Mouse (Mus musculus): Measurements from ENCODE around the gene Srd5a1.

- TF ChIP-seq ZC3H11A (IDR thresholded peaks at IDR 0.05; ENCODE audit: low read depth, low read length) (no peak), CTCF (IDR thresholded peaks at IDR 0.05 in 2 of 3, conservative IDR thresholded peaks at IDR 0.05 in 1 of 3; ENCODE audit: control insufficient read depth in 1 of 3, insufficient read depth in 1 of 3, low read depth in 2 of 3, low read length in 3 of 3, poor library complexity in 1 of 3, severe bottlenecking in 1 of 3) (no peak)
Measured at GRCm38 (mm10) chr13:69576676-69577075, 34.6 kb downstream of the Srd5a1 start.
